Comparison of ENCODE assay signal across 9 mouse cellular contexts in the genomic region with DNA sequence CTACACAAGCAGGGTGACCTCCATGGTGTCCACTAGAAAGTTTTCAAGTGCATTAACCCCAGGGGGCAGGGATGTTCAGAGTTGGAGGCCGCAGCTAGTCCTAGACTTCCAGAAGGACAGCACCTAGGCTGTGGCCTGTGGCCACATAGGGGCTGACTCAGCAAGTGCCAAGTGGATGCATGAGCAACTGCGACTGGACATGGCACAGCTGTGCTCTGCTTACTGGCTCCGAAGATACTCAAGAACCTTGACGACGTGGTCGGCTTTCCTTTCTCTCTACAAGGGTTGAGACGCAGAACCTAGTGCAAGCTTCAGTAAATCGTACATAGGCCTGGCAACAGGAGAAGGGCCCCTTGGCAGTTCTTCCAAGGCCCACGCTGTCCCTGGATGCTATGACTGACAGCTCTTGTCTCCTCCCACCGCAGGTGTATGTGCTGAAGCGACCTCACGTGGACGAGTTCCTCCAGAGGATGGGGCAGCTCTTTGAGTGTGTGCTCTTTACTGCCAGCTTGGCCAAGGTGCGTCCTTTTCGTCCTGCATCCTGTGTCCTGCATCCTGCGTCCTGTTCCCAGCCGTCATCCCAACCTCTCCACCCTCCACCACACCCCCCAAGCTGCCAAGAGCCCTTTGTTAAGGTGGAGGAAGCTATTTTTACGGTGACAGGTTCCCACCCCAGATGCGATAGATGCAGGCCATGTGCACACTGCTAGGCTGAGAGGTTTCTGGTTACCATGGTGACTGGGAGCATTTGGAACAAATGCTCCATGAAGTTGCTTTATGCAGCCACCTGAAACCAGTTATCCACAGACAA. TPM values are rescaled to one million over a fixed set of nuclear protein-coding genes. Genes with fewer than 3 reads are reported as not detected.
DNase-seq lines count a peak whose midpoint lies in the region; ATAC-seq and TF ChIP-seq lines count a peak whose summit lies in the region.
"Had no signal": no experiment of that assay in that cellular context is flagged by ENCODE, and none has a peak within 500 bp of the region (broad histone marks: within the 10 kb centered on the region; RNA-seq: fewer than 3 reads in every experiment).

No protein-coding gene starts in this region.

- H3K27ac ChIP-seq in left cerebral cortex, adult 2 months: peak overlapping the region; percentile 82
- H3K27ac ChIP-seq in forebrain, postnatal 0 days (ENCODE audit: low read depth, low read length): peak overlapping the region; percentile 70
- peak overlapping the region; percentile 66 for H3K27ac ChIP-seq in neural tube, embryonic 14.5 days (ENCODE audit: low read depth, low read length)
- no peak overlapping the region for H3K27ac ChIP-seq in liver, postnatal 0 days (ENCODE audit: low read depth)

- intact Hi-C loops in left cerebral cortex, adult 2 months (cut with DNase I): loop anchor here (1.0 kb wide), 1 partner anchor 29 kb away; no protein-coding TSS in a partner anchor
- intact Hi-C loops in left cerebral cortex, postnatal 4 days (cut with DNase I): loop anchor here (10.0 kb wide), 1 partner anchor 109 kb away; a partner anchor contains a TSS
- intact Hi-C loops in left cerebral cortex, postnatal 36 days (cut with DNase I): loop anchor here (2.0 kb wide), 1 partner anchor 107 kb away; a partner anchor contains a TSS

- WGBS in forebrain, postnatal 0 days: 46% methylated on average over 19 of the region's 19 CpGs
- WGBS in neural tube, embryonic 14.5 days: 58% methylated on average over 19 of the region's 19 CpGs
- 80% methylated on average over 19 of the region's 19 CpGs for WGBS in liver, postnatal 0 days (ENCODE audit: insufficient replicate concordance)

- H3K4me1 ChIP-seq in forebrain, postnatal 0 days (ENCODE audit: insufficient read depth): peaks cover 14% of the 10 kb centered on the region; the same call in 1 of the 2 replicates
- H3K4me1 ChIP-seq in neural tube, embryonic 14.5 days (ENCODE audit: control insufficient read depth, insufficient read depth, low read length): peaks cover 23% of the 10 kb centered on the region
- H3K4me1 ChIP-seq in liver, postnatal 0 days (ENCODE audit: insufficient read depth): no peaks in the 10 kb centered on the region

- H3K9me3 ChIP-seq in forebrain, postnatal 0 days (ENCODE audit: low read length): no peaks in the 10 kb centered on the region
- H3K9me3 ChIP-seq in neural tube, embryonic 14.5 days (ENCODE audit: control insufficient read depth, low read length): no peaks in the 10 kb centered on the region
- H3K9me3 ChIP-seq in liver, postnatal 0 days (ENCODE audit: low read length): no peaks in the 10 kb centered on the region

- no peaks in the 10 kb centered on the region; the same call in 1 of the 2 replicates for H3K36me3 ChIP-seq in forebrain, postnatal 0 days (ENCODE audit: insufficient read depth)
- no peaks in the 10 kb centered on the region for H3K36me3 ChIP-seq in neural tube, embryonic 14.5 days (ENCODE audit: control insufficient read depth, insufficient read depth, low read length)
- H3K36me3 ChIP-seq in liver, postnatal 0 days (replicated peaks; ENCODE audit: insufficient read depth, low read length): peaks cover 26% of the 10 kb centered on the region

- H3K27me3 ChIP-seq in forebrain, postnatal 0 days (ENCODE audit: insufficient read depth, low read length): no peaks in the 10 kb centered on the region
- no peaks in the 10 kb centered on the region for H3K27me3 ChIP-seq in neural tube, embryonic 14.5 days (ENCODE audit: control insufficient read depth, insufficient read depth, low read length)
- H3K27me3 ChIP-seq in liver, postnatal 0 days (ENCODE audit: insufficient read depth, low read length): no peaks in the 10 kb centered on the region

- TF ChIP-seq CTCF in left cerebral cortex, adult 2 months (IDR thresholded peaks at IDR 0.05): no peak
- no peak for TF ChIP-seq CTCF in forebrain, postnatal 0 days (IDR thresholded peaks at IDR 0.05; ENCODE audit: low read depth)
- no peak for TF ChIP-seq CTCF in liver, postnatal 0 days (IDR thresholded peaks at IDR 0.05; ENCODE audit: low read depth)

- no peak for TF ChIP-seq EP300 in liver, postnatal 0 days (IDR thresholded peaks at IDR 0.05; ENCODE audit: low read depth)

- peak; percentile 89 for ATAC-seq in forebrain, postnatal 0 days
- ATAC-seq in neural tube, embryonic 14.5 days (ENCODE audit: low read depth): peak; percentile 76
- no peak for ATAC-seq in monocyte, adult 5-6 weeks (replicated peaks; ENCODE audit: insufficient number of reproducible peaks, low FRiP score, low TSS enrichment, poor library complexity, severe bottlenecking)
- ATAC-seq in liver, postnatal 0 days: no peak

- H3K4me3 ChIP-seq in left cerebral cortex, adult 2 months: no peak overlapping the region
- no peak overlapping the region for H3K4me3 ChIP-seq in forebrain, postnatal 0 days (ENCODE audit: low read depth, low read length)
- H3K4me3 ChIP-seq in neural tube, embryonic 14.5 days (ENCODE audit: low read depth, low read length): no peak overlapping the region
- H3K4me3 ChIP-seq in liver, postnatal 0 days (ENCODE audit: low read depth, low read length): no peak overlapping the region

- H3K9ac ChIP-seq in forebrain, postnatal 0 days: 0 out of 2 replicates have a peak overlapping the region, but pooled peaks have one; percentile 3
- H3K9ac ChIP-seq in neural tube, embryonic 14.5 days (replicated peaks; ENCODE audit: low read depth, low read length): 0 out of 2 replicates have a peak overlapping the region, but pooled peaks have one; percentile 17
- H3K9ac ChIP-seq in liver, postnatal 0 days (replicated peaks): no peak overlapping the region

- DNase-seq in left cerebral cortex, adult 2 months (ENCODE audit: extremely low spot score in 1 of 2, low spot score in 2 of 2): peak in 1 of 2 experiments; percentile 50
- DNase-seq in left cerebral cortex, postnatal 4 days: no peak
- DNase-seq in forebrain, postnatal 0 days: peak; percentile 77
- peak; percentile 50 to 53 for DNase-seq in left cerebral cortex, postnatal 36 days (ENCODE audit: low spot score in 2 of 2)
- DNase-seq in adrenal gland, adult 18-20 months (ENCODE audit: low spot score in 2 of 2): no peak
- DNase-seq in liver, postnatal 0 days: no peak
- DNase-seq: kidney, postnatal 4 days had no signal

- H3K4me2 ChIP-seq in forebrain, postnatal 0 days (ENCODE audit: low read depth): 0 out of 2 replicates have a peak overlapping the region, but pooled peaks have one; percentile 3
- H3K4me2 ChIP-seq in neural tube, embryonic 14.5 days (ENCODE audit: low read depth, low read length): no peak overlapping the region
- H3K4me2 ChIP-seq in liver, postnatal 0 days (ENCODE audit: low read depth, low read length): no peak overlapping the region

RNA-seq across cellular contexts. Expression of a gene that starts 19.3 kb away (rescaled TPM):
- 1 to 10 TPM; 8.3 to 8.9 TPM for total RNA-seq in left cerebral cortex, adult 2 months (2021)
- total RNA-seq in left cerebral cortex, postnatal 4 days (2021): 1 to 10 TPM; 1.2 to 2.4 TPM
- total RNA-seq in forebrain, postnatal 0 days (2014; rRNA removed): 3.3 and 6.5 TPM in 2 replicates
- polyA plus RNA-seq in forebrain, postnatal 0 days (2015; fragmentation: Nextera tagmentation; extraction: Ambion mirVana): 2.7 and 3.8 TPM in 2 replicates
- total RNA-seq in left cerebral cortex, postnatal 36 days (2021): 1 to 10 TPM; 5.1 to 9.6 TPM
- polyA plus RNA-seq in neural tube, embryonic 14.5 days (2014; fragmentation: Nextera tagmentation; extraction: Ambion mirVana): 3.6 and 5.9 TPM in 2 replicates
- 17.7 to 39.6 TPM (median 31.0 TPM) in 3 replicates for total RNA-seq in monocyte, adult 5-6 weeks (2017)
- total RNA-seq in adrenal gland, adult 18-20 months (2021): 1 to 10 TPM; 1.6 to 1.7 TPM
- polyA plus RNA-seq in liver, postnatal 0 days (2015; fragmentation: Nextera tagmentation; extraction: Ambion mirVana): 8.3 and 9.3 TPM in 2 replicates

RNA-seq across cellular contexts. Expression of a gene that starts 60.0 kb away (rescaled TPM):
- 10 to 100 TPM; 15.2 to 16.2 TPM for total RNA-seq in left cerebral cortex, adult 2 months (2021)
- total RNA-seq in left cerebral cortex, postnatal 4 days (2021): 10 to 100 TPM; 16.3 to 17.3 TPM
- 9.6 and 16.1 TPM in 2 replicates for total RNA-seq in forebrain, postnatal 0 days (2014; rRNA removed)
- 8.2 and 11.3 TPM in 2 replicates for polyA plus RNA-seq in forebrain, postnatal 0 days (2015; fragmentation: Nextera tagmentation; extraction: Ambion mirVana)
- 10 to 100 TPM; 12.6 to 14.9 TPM for total RNA-seq in left cerebral cortex, postnatal 36 days (2021)
- 14.7 and 19.9 TPM in 2 replicates for polyA plus RNA-seq in neural tube, embryonic 14.5 days (2014; fragmentation: Nextera tagmentation; extraction: Ambion mirVana)
- total RNA-seq in monocyte, adult 5-6 weeks (2017): 0.10 TPM in 1 of 3 replicates, not detected in the others
- total RNA-seq in adrenal gland, adult 18-20 months (2021): 10 to 100 TPM in 1 of 2 experiments, 1 to 10 TPM in 1; 7.0 to 10.9 TPM
- polyA plus RNA-seq in liver, postnatal 0 days (2015; fragmentation: Nextera tagmentation; extraction: Ambion mirVana): 0.85 and 1.1 TPM in 2 replicates

Comparison
In these comparisons a context has a peak if more than half of its experiments do, and no peak if none do; other contexts are left out.
1. DNase-seq: peak in forebrain, postnatal 0 days (single experiment) and left cerebral cortex, postnatal 36 days (2 of 2); none in left cerebral cortex, postnatal 4 days (single experiment), adrenal gland, adult 18-20 months (0 of 2) and liver, postnatal 0 days (single experiment).
2. ATAC-seq: peak in forebrain, postnatal 0 days (single experiment) and neural tube, embryonic 14.5 days (single experiment); none in monocyte, adult 5-6 weeks (single experiment) and liver, postnatal 0 days (single experiment).